Mouse (Mus musculus): ENCODE data around the gene Ube2n. TPM values are rescaled to one million over a fixed set of nuclear protein-coding genes. Genes with fewer than 3 reads are reported as not detected.
A peak's percentile ranks its signal among the peaks of the same experiment; 100 is the strongest.

Gene Ube2n
- polyA plus RNA-seq, 1 experiment from 2014 or later = 315 TPM

GRCm38 (mm10) chr10:95494268-95494667, 20.7 kb upstream of the Ube2n start:
- no peak overlapping the region for H3K27ac ChIP-seq (ENCODE audit: low read length)
- no peaks in the 10 kb centered on the region for H3K4me1 ChIP-seq (ENCODE audit: control insufficient read depth, insufficient read depth, low read length)
- no peaks in the 10 kb centered on the region for H3K9me3 ChIP-seq (ENCODE audit: control insufficient read depth, low read depth, low read length)
- H3K36me3 ChIP-seq (ENCODE audit: control insufficient read depth, insufficient read depth, low read length) = peaks cover 47% of the 10 kb centered on the region
- H3K27me3 ChIP-seq (ENCODE audit: control insufficient read depth, insufficient read depth, low read length) = no peaks in the 10 kb centered on the region
- no peak overlapping the region for H3K9ac ChIP-seq (replicated peaks; ENCODE audit: low read depth, low read length)
- 95% methylated on average over 5 of the region's 5 CpGs for WGBS
- no peak overlapping the region for H3K4me3 ChIP-seq (ENCODE audit: low read depth, low read length)
- no peak for ATAC-seq (ENCODE audit: insufficient number of reproducible peaks, insufficient read depth, low FRiP score, low read depth)
- no peak overlapping the region for H3K4me2 ChIP-seq (replicated peaks; ENCODE audit: low read depth, low read length)

DNA sequence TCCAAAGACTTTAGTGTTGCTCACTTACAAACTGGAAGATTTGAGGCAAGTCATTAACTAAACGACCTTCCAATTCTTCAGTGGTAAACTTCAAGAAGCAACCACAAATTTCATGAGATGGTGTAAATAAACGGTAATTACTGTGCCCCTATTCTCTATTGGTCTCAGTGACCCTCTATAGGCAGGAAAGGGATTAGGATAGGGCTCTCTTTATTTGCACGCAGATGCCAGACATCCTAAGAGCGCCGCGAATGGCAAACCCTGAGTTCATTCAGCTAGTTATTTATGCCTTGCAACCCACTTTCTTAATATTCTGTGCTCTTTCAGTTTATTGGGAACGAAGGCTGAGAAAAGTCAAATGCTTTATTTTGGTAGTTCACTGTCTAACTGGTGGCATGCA, 13.9 kb upstream of the Ube2n start:
- Histone ChIP-seq H3K9me3 (ENCODE audit: control insufficient read depth, low read depth, low read length) (no peaks in the 10 kb centered on the region), H3K27me3 (ENCODE audit: control insufficient read depth, insufficient read depth, low read length) (no peaks in the 10 kb centered on the region), H3K36me3 (ENCODE audit: control insufficient read depth, insufficient read depth, low read length) (no peaks in the 10 kb centered on the region), H3K4me1 (ENCODE audit: control insufficient read depth, insufficient read depth, low read length) (no peaks in the 10 kb centered on the region), H3K27ac (ENCODE audit: low read length) (peak overlapping the region; percentile 79; the same call in 1 of the 2 replicates), H3K4me3 (ENCODE audit: low read depth, low read length) (peak overlapping the region; percentile 79), H3K9ac (replicated peaks; ENCODE audit: low read depth, low read length) (peak overlapping the region; percentile 79), H3K4me2 (replicated peaks; ENCODE audit: low read depth, low read length) (peak overlapping the region; percentile 66)
- ATAC-seq (ENCODE audit: insufficient number of reproducible peaks, insufficient read depth, low FRiP score, low read depth) = no peak
- 3% methylated on average over 7 of the region's 7 CpGs for WGBS

DNA sequence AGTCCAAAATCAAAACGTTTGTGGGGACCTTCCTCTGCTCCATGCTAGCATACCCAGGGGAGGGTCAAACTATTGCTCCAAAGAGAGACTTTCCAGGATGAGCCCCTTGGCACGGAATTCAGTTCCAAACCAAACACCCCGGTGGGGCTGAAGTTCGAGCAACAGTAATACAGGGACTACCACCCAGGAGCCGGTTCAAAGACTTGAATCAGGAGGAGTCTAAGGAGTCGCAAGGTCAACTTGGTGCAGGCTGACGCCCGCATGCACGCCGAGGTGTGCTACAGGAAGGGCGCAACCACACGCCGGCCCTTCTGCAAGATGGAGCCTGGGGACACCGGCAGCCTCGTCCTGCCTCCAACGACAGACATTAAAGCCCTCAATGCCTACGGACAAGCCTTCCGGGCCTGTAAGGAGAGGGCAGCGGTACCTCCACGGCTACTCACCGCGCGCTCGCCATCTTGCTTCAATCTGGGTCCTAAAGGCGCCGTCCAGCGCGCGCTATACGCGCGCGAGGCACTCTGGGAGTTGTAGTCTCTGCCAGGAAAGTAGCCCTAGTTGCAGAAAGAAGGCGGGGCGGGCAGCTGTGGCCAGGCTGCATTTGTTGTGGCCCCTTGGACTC, 13.4 kb upstream of the Ube2n start, which contains the start of gene Mrpl42:
Mrpl42 (minus strand) TSS at position 478 of the 619 bp plus-strand sequence.
- Histone ChIP-seq H3K27me3 (ENCODE audit: control insufficient read depth, insufficient read depth, low read length) (no peaks in the 10 kb centered on the region), H3K9ac (replicated peaks; ENCODE audit: low read depth, low read length) (peak within 1 kb of the TSS; percentile 79), H3K9me3 (ENCODE audit: control insufficient read depth, low read depth, low read length) (no peaks in the 10 kb centered on the region), H3K4me2 (replicated peaks; ENCODE audit: low read depth, low read length) (peak within 1 kb of the TSS; percentile 66), H3K36me3 (ENCODE audit: control insufficient read depth, insufficient read depth, low read length) (no peaks in the 10 kb centered on the region), H3K27ac (ENCODE audit: low read length) (peak within 1 kb of the TSS; percentile 79; the same call in 1 of the 2 replicates), H3K4me3 (ENCODE audit: low read depth, low read length) (peak within 1 kb of the TSS; percentile 79), H3K4me1 (ENCODE audit: control insufficient read depth, insufficient read depth, low read length) (no peaks in the 10 kb centered on the region)
- under 1% methylated on average over 35 of the region's 35 CpGs for WGBS
- ATAC-seq (ENCODE audit: insufficient number of reproducible peaks, insufficient read depth, low FRiP score, low read depth) = peak; percentile 93

- 83% methylated on average over 14 of the region's 14 CpGs for WGBS
- Histone ChIP-seq H3K9ac (replicated peaks; ENCODE audit: low read depth, low read length) (no peak overlapping the region), H3K4me1 (ENCODE audit: control insufficient read depth, insufficient read depth, low read length) (no peaks in the 10 kb centered on the region), H3K4me2 (replicated peaks; ENCODE audit: low read depth, low read length) (no peak overlapping the region), H3K4me3 (ENCODE audit: low read depth, low read length) (no peak overlapping the region), H3K9me3 (ENCODE audit: control insufficient read depth, low read depth, low read length) (no peaks in the 10 kb centered on the region), H3K27me3 (ENCODE audit: control insufficient read depth, insufficient read depth, low read length) (no peaks in the 10 kb centered on the region), H3K36me3 (ENCODE audit: control insufficient read depth, insufficient read depth, low read length) (no peaks in the 10 kb centered on the region), H3K27ac (ENCODE audit: low read length) (no peak overlapping the region)
- no peak for ATAC-seq (ENCODE audit: insufficient number of reproducible peaks, insufficient read depth, low FRiP score, low read depth)
Observed at GRCm38 (mm10) chr10:95503443-95504235, 11.3 kb upstream of the Ube2n start.

GRCm38 (mm10) chr10:95504341-95504740, 10.6 kb upstream of the Ube2n start:
- H3K9me3 ChIP-seq (ENCODE audit: control insufficient read depth, low read depth, low read length) = no peaks in the 10 kb centered on the region
- ATAC-seq (ENCODE audit: insufficient number of reproducible peaks, insufficient read depth, low FRiP score, low read depth) = no peak

DNA sequence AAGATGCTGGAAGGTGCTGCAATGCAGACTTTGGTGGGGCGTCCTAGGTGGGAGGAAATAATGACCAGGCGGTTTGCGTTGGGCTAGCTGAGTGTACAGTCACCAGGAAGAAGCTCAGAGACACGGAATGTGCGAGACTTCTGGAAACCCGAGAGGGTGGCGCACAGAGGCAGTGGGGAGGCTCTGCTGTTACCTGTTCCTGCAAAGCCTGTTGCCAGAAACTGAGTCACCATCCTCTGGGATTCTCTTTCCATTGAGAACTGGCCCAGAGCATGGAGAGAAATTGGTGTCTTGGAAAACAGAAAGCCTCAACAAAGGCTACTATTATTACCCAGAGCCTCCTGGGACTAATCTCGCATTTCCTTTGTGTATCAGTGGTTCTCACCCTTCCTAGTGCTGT, 6.8 kb upstream of the Ube2n start:
- Histone ChIP-seq H3K27ac (ENCODE audit: low read length) (no peak overlapping the region), H3K9ac (replicated peaks; ENCODE audit: low read depth, low read length) (no peak overlapping the region), H3K27me3 (ENCODE audit: control insufficient read depth, insufficient read depth, low read length) (no peaks in the 10 kb centered on the region), H3K4me3 (ENCODE audit: low read depth, low read length) (no peak overlapping the region), H3K4me1 (ENCODE audit: control insufficient read depth, insufficient read depth, low read length) (no peaks in the 10 kb centered on the region), H3K9me3 (ENCODE audit: control insufficient read depth, low read depth, low read length) (no peaks in the 10 kb centered on the region), H3K36me3 (ENCODE audit: control insufficient read depth, insufficient read depth, low read length) (no peaks in the 10 kb centered on the region), H3K4me2 (replicated peaks; ENCODE audit: low read depth, low read length) (no peak overlapping the region)
- WGBS = 87% methylated on average over 8 of the region's 8 CpGs
- no peak for ATAC-seq (ENCODE audit: insufficient number of reproducible peaks, insufficient read depth, low FRiP score, low read depth)

More at GRCm38 (mm10) chr10:95504341-95504740, 10.6 kb upstream of the Ube2n start:
- H3K4me1 ChIP-seq (ENCODE audit: control insufficient read depth, insufficient read depth, low read length) = no peaks in the 10 kb centered on the region
- H3K27ac ChIP-seq (ENCODE audit: low read length) = no peak overlapping the region
- no peak overlapping the region for H3K9ac ChIP-seq (replicated peaks; ENCODE audit: low read depth, low read length)
- 6% methylated on average over 1 of the region's 1 CpGs for WGBS
- no peaks in the 10 kb centered on the region for H3K27me3 ChIP-seq (ENCODE audit: control insufficient read depth, insufficient read depth, low read length)
- no peak overlapping the region for H3K4me2 ChIP-seq (replicated peaks; ENCODE audit: low read depth, low read length)
- H3K4me3 ChIP-seq (ENCODE audit: low read depth, low read length) = no peak overlapping the region
- H3K36me3 ChIP-seq (ENCODE audit: control insufficient read depth, insufficient read depth, low read length) = no peaks in the 10 kb centered on the region

DNA sequence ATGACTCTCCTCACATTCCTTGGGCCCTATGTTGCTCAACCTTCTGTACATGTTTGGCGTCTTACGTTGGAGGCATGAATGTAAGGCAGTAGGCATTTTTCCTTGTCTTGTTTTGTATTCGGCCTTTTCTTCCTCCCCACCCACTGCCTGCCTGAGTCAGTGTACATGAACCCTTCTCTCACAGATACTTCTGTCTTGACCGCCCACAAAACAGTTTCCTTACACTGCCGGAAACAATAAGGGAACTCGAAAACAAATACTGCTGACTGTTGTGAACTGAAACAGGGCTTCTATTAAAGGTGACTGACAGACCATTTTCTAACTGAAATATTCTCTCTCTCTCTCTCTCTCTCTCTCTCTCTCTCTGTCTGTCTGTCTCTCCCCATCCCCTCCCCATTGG, 6.2 kb upstream of the Ube2n start:
- H3K4me2 ChIP-seq (replicated peaks; ENCODE audit: low read depth, low read length) = no peak overlapping the region
- no peak overlapping the region for H3K4me3 ChIP-seq (ENCODE audit: low read depth, low read length)
- no peak overlapping the region for H3K27ac ChIP-seq (ENCODE audit: low read length)
- WGBS = 72% methylated on average over 6 of the region's 6 CpGs
- H3K36me3 ChIP-seq (ENCODE audit: control insufficient read depth, insufficient read depth, low read length) = no peaks in the 10 kb centered on the region
- no peaks in the 10 kb centered on the region for H3K27me3 ChIP-seq (ENCODE audit: control insufficient read depth, insufficient read depth, low read length)
- no peaks in the 10 kb centered on the region for H3K4me1 ChIP-seq (ENCODE audit: control insufficient read depth, insufficient read depth, low read length)
- H3K9me3 ChIP-seq (ENCODE audit: control insufficient read depth, low read depth, low read length) = no peaks in the 10 kb centered on the region
- no peak for ATAC-seq (ENCODE audit: insufficient number of reproducible peaks, insufficient read depth, low FRiP score, low read depth)
- H3K9ac ChIP-seq (replicated peaks; ENCODE audit: low read depth, low read length) = no peak overlapping the region

DNA sequence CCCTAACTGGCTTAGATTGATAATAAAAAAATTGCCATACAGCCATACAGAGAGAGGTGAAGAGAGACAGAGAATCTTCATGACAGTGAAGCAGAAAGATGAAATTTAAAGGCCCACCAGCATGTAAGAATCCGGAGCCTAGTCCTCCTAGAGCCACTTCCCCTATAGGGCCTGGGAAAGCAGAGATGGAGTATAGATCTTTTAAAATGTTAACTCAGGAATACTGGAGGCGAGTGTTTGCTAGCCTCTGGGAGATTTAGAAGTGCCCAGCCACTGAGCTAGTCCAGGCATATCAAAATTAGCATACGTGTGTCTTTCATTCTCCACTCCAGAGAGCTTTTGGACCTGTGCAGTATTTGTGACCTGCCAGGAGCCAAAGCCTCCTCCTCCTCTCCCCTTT, 5.7 kb upstream of the Ube2n start:
- Histone ChIP-seq H3K4me1 (ENCODE audit: control insufficient read depth, insufficient read depth, low read length) (peaks cover 4% of the 10 kb centered on the region; the same call in 1 of the 2 replicates), H3K4me2 (replicated peaks; ENCODE audit: low read depth, low read length) (no peak overlapping the region)

More for the DNA sequence above, 5.7 kb upstream of the Ube2n start:
- H3K9ac ChIP-seq (replicated peaks; ENCODE audit: low read depth, low read length) = no peak overlapping the region
- no peaks in the 10 kb centered on the region for H3K9me3 ChIP-seq (ENCODE audit: control insufficient read depth, low read depth, low read length)
- H3K27me3 ChIP-seq (ENCODE audit: control insufficient read depth, insufficient read depth, low read length) = no peaks in the 10 kb centered on the region
- ATAC-seq (ENCODE audit: insufficient number of reproducible peaks, insufficient read depth, low FRiP score, low read depth) = no peak
- H3K4me3 ChIP-seq (ENCODE audit: low read depth, low read length) = no peak overlapping the region
- no peak overlapping the region for H3K27ac ChIP-seq (ENCODE audit: low read length)
- H3K36me3 ChIP-seq (ENCODE audit: control insufficient read depth, insufficient read depth, low read length) = no peaks in the 10 kb centered on the region
- WGBS = 74% methylated on average over 3 of the region's 3 CpGs

Data from stomach, embryonic 14.5 days (tissue).